Mouse (Mus musculus): Measurements from ENCODE around the gene Gabrr3.
A peak's percentile ranks its signal among the peaks of the same experiment; 100 is the strongest.

Gabrr3 gene

GRCm38 (mm10) chr16:59471637-59472278 is 64.6 kb downstream of the Gabrr3 start, which contains the start of gene Riox2:
Gene Riox2, plus strand, starts transcription at chr16:59471775.
- DNase-seq = peak; percentile 90

- no peak for DNase-seq
These were observed 65.4 kb downstream of the Gabrr3 start for GRCm38 (mm10) chr16:59472546-59472945.

GRCm38 (mm10) chr16:59474788-59475187 is 67.7 kb downstream of the Gabrr3 start:
- DNase-seq = peak; percentile 80

- DNase-seq = no peak
These were observed 70.8 kb downstream of the Gabrr3 start for GRCm38 (mm10) chr16:59477955-59478354.

GRCm38 (mm10) chr16:59487239-59487638 is 80.1 kb downstream of the Gabrr3 start:
- DNase-seq = no peak

GRCm38 (mm10) chr16:59487975-59488548 is 80.9 kb downstream of the Gabrr3 start:
- no peak for DNase-seq

GRCm38 (mm10) chr16:59493199-59493598 is 86.1 kb downstream of the Gabrr3 start:
- DNase-seq = peak; percentile 58

GRCm38 (mm10) chr16:59497947-59498346 is 90.8 kb downstream of the Gabrr3 start:
- peak; percentile 36 for DNase-seq

GRCm38 (mm10) chr16:59499180-59499579 is 92.0 kb downstream of the Gabrr3 start:
- no peak for DNase-seq

- DNase-seq = no peak
These were observed 102.7 kb downstream of the Gabrr3 start for GRCm38 (mm10) chr16:59509830-59510229.
